Mouse (Mus musculus) monocyte, adult 5-6 weeks (primary cell): ENCODE data around the gene Zbtb48. TPM values are rescaled to one million over a fixed set of nuclear protein-coding genes. Genes with fewer than 3 reads are reported as not detected.
"Not testable (repeated sequence)": the region's sequence is repeated elsewhere in the genome, so short reads cannot be mapped to it uniquely, and the experiment has no call there.

Source experiments
- ATAC-seq: fragments of 153-309, 156-312 bp; replicated peaks from 2 replicates; pipeline ENCODE4 v1.8.0; 2017; ENCODE audit warnings: mild to moderate bottlenecking; ENCODE audit not compliant: low TSS enrichment, insufficient number of reproducible peaks, severe bottlenecking, poor library complexity, low FRiP score
- total RNA-seq: library from RNA; stranded (forward); fragments of 200-1000, 200-491, 200-594 nt; gene quantifications from 3 replicates; pipeline ENCODE4 v1.2.3, GENCODE M21; 2017

The Zbtb48 gene
- total RNA-seq, 1 experiment from 2014 or later, result 10.8 TPM

DNA sequence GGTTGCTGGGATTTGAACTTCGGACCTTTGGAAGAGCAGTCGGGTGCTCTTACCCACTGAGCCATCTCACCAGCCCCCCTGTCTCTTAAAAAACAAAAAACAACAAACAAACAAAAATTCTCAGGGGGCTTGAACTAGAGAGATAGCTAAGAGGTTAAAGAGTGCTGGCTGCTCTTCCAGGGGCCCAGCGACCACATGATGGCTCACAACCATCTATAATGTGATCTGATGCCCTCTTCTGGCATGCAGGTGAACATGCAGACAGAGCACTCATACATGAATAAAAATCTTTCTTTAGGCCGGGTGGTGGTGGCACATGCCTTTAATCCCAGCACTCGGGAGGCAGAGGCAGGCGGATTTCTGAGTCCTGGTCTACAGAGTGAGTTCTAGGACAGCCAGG lies 9.0 kb upstream of the Zbtb48 start:
- not testable (repeated sequence) for ATAC-seq

DNA sequence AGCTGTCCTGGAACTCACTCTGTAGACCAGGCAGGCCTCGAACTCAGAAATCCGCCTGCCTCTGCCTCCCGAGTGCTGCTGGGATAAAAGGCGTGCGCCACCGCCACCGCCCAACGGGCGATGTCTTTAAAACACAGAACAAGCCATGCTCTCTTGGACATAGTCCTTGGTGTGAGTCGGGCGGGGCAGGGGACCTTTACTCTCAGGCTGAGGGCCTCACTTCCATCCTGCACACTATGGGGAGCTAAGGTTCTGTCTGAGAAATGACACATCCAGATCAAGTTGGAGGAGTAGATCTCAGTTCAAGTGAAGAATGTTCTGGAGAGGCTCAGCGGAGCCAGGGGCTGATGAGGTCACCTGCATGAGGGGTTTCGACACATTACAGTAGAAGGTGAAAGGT lies 5.5 kb upstream of the Zbtb48 start:
- ATAC-seq, result no peak

DNA sequence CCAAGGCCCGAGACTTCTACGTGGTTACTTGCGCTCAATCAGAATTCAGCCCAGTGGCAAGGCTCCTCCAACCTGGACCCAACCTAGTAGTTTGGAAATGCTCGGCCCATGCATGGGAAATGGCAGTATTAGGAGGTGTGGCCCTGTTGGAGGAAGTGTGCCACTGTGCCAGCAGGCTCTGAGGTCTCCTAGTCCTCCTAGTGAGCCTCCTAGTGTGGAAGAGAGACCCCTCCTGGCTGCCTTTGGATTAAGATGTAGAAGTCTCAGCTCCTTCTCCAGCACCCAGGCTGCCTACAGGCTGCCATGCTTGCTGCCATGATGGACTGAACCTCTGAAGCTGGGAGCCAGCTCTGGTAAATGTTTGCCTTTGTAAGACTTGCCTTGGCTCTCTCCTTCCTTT lies 2.5 kb upstream of the Zbtb48 start:
- no peak for ATAC-seq

- ATAC-seq, result no peak
Observed at GRCm38 (mm10) chr4:152029087-152029486, 1.6 kb upstream of the Zbtb48 start.

DNA sequence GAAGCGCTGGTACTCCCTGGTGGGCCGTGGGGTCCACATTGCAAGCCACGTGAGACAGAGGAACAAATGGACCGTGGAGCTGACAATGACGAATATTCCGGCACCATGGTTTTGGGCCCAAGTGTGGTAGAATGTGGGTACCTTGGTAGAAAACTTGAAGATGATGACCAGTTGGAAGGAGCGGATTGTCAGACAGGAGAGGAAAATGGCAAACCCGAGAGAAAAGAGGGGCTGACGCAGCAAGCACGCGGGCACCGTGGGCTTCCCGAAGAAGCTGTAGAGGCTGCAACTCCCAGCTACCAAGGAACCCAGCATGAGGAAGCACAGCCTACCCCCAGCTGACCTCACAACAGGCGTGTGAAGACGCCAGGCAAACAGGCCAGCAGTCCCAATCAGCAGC lies 985 bp upstream of the Zbtb48 start:
- ATAC-seq, result no peak

DNA sequence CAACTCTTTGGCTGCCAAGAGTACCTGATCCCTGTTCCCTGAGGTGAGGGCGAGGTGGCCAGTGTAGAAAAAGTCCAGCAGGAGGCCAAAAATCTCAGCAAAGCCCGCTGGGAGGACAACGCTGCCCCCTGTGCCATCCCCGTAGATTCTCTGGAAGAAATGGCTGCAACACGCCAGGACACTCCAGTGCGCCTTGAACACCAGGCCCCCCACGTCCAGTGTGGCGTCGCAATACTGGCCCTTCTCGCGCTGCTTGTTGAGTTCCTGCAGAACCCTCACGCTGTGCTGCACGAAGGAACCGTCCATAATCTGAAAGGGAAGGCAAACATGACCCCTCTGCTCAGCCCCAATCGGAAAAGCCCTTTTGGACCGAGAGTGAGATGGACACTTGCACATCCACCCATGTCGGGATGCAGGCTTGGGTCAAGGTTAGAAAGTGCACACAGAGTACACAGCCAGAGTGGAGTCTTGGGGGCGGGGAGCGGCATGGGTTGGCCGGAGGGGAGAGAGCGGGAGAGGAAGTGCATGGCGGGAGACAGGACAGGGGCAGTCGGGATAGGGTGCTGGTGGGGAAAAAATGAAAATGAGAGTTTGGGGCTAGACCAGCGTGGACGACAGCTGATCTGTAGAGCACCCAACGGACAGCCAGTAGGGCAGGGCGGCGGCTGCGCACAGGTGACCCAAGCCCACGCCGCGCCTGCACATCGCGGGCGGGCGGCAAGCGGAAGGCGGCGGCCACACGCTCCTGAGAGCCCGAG lies 541 bp downstream of the Zbtb48 start:
- ATAC-seq, result 0 out of 2 replicates have a peak, but pooled peaks have one; percentile 8

DNA sequence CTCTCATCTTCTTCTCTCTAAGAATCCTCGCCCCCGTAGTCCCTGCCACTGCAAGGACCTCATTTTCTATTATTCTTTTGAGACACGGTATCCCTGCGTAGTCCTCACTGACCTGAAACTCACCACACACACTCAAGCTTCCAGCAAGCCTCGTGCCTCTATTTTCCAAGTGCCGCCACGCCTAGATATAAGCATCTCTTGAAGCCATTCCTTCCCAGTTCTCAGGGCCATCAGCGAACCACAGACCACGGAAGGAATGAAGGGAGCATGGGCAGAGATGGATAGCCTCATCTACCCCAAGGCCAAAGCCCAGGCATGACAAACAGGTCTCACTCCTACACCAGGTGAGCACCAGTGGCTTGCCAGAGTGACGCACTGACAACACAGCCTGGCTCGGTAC lies 2.9 kb downstream of the Zbtb48 start:
- ATAC-seq, result no peak

DNA sequence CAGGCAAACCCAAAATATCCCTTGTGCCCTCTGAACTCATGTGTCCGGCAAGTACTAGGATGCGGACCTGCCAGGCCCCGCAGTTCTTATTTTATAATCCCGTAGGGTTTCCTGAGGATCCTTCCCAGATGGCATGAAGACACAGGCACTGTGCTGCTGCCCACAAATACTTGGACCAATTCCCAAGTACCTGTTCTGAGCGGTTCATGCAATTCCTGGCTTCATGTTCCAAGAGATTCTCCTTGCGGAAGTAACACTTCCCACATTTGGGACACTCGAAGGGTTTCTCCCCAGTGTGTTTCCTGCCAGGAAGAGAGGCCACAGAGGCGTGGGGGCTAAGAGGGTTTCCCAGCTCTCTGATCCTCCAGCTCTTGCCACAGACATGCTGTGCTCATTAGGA lies 5.0 kb downstream of the Zbtb48 start:
- ATAC-seq, result no peak

- ATAC-seq, result no peak
Observed at GRCm38 (mm10) chr4:152021568-152022097, 5.8 kb downstream of the Zbtb48 start.

DNA sequence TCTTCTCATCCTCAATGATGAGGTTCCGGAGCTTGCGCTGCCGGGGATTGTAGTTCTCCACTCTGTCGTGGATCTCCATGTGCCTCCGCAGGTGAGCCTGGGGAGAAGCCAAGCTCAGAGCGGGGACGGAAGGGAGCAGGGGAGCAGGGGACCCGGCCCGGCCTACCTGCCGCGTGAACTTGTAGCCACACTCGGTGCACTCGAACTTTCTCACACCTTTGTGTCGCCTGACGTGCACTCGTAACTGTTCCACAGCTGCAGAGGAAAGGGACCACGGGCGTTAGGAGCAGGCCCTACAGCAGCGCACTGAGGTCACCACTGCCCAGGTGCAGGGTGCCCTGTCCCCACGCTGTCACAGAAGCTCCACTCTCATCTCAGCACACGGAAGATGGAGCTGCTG lies 7.4 kb downstream of the Zbtb48 start:
- ATAC-seq, result no peak

DNA sequence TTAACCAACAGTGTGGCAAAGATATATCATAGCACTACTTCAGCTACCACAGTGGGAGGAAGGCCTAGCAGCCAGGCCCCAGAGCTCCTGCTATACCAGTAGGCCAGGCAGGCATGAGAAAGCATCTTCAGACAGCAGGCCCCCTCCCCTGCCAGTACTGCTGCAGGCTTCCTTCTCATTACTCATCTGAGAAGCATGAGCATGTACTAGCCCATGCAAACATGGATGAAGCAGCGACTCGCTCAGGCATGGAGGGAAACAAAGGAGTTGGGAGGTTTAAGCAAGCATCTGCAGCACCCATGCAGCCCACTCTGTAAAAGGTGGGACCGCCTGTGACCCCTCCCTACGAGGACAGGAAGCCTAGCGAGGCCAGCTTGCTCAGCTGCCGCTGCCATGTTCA lies 8.4 kb downstream of the Zbtb48 start:
- ATAC-seq, result no peak

- ATAC-seq, result no peak
Observed at GRCm38 (mm10) chr4:152013036-152013813, 14.2 kb downstream of the Zbtb48 start.

DNA sequence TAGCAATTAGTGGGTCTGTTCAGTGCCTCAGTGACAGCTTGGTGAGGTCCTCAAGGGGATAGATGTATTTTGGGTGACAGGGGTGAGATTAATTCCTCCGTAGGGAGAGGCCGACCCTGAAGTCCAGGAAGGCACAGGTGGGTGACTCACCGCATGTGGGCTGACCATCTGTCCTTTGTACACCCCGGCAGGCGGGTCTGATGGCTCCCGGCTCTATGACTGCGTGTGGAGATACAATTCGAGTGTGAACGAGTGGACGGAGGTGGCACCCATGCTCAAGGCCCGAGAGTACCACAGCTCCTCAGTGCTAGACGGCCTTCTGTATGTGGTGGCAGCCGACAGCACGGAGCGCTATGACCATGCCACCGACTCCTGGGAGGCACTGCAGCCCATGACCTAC lies 15.4 kb downstream of the Zbtb48 start:
- ATAC-seq, result no peak

DNA sequence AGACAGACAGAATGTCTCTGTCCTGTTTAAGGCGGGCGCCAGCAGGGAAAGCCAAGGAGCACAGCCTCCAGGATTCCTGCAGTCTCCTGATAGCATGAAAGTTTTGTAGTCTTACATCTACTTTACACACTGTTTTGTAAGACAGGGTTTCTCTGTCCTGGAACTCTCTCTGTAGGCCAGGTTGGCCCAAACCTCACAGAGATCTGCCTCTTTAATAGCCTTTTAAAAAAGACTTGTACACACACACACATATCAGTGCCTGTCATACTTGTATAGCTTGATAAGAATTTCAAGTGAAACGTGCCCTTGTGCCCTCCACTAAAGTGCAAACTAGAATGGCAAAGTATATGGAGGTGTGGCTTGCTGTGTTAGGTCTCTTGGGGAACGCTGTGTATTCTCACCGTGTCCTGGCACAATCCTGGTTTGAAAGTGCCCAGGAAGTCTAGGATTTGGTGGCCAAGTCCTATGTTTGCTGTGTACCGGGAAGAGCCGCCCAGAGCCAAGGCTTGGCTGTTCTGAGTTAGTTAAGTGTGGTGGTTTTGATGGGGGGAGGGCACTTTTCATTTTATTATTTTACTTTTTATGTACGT lies 16.2 kb downstream of the Zbtb48 start:
- no peak for ATAC-seq

GRCm38 (mm10) chr4:152010707-152011134 lies 16.8 kb downstream of the Zbtb48 start:
- ATAC-seq, result no peak

DNA sequence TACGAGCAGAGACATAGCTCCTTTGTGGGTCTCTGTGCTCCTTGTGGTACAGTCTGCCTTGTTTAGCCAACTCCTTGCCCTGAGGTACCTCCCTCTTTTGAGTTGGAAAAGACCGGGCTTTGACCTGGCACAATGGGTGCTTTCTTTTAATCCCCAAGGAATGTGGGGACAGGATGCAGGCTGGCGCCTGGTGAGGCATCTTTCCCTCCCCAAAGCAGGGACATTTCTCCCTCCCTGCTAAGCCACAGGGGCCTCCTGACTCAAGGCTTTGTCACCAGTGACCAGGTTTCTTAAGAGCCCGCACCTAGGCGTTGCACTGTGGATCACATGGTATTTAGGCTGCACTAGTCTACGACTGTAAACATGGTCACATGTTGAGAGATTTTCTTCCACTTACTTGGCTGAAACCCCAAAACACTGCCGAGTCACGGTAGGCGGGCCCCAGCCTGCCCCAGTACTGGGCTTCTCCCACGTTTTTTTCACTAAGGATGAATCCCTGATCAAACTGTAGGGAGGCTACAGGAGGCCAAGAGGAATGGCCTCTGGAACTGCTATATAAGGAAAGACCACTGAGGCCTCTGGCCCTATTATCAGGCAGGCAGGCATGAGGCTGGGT lies 17.3 kb downstream of the Zbtb48 start:
- peak; percentile 28; the same call in 1 of the 2 replicates for ATAC-seq

- no peak for ATAC-seq
Observed at GRCm38 (mm10) chr4:152009076-152010051, 18.1 kb downstream of the Zbtb48 start.

DNA sequence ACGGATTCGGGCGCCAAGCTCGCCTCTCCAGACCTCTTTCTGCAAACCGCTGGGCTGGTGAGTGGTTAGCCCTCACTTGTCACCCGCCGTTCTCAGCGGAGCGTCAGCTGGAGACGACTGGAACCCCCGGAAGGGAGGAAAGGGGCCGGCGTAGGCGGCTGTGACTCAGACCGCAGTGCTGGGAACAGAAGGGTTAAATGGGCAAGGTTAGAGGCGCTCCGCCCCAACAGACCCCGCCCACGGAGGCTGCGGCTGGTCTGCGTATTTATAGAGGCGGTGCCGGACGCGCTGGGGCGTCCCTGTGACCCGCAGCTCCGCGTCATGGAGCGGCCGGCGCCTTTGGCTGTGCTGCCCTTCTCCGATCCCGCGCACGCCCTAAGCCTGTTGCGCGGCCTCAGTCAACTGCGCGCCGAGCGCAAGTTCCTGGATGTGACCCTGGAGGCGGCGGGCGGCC lies 18.8 kb downstream of the Zbtb48 start, which contains the start of gene Klhl21:
Klhl21 (plus strand) TSS at position 182 of the 454 bp plus-strand sequence.
- ATAC-seq, result peak; percentile 89
